Mouse (Mus musculus) heart, embryonic 12.5 days (tissue): ENCODE measurements around the gene Gm21725. TPM values are rescaled to one million over a fixed set of nuclear protein-coding genes. Genes with fewer than 3 reads are reported as not detected.
"Not testable (repeated sequence)": the region's sequence is repeated elsewhere in the genome, so short reads cannot be mapped to it uniquely, and the experiment has no call there.

ENCODE experiments used
- ATAC-seq: fragments of 200-750 bp; cut with Nextera tagmentation; 2 replicates; pipeline ENCODE4 v1.8.0; 2017; ENCODE audit warnings: moderate TSS enrichment, moderate library complexity; ENCODE audit not compliant: insufficient number of reproducible peaks, low FRiP score
- H3K27ac ChIP-seq: fragments of 300-500 bp; sonication (generic); 2 replicates; pipeline ENCODE4 v1.5.1; 2016; ENCODE audit warnings: mild to moderate bottlenecking, moderate library complexity; ENCODE audit not compliant: poor library complexity, severe bottlenecking
- H3K27me3 ChIP-seq: fragments of 300-500 bp; sonication (generic); replicated peaks from 2 replicates; pipeline ENCODE4 v1.6.1; 2016; ENCODE audit warnings: mild to moderate bottlenecking, moderate library complexity
- H3K36me3 ChIP-seq: fragments of 300-500 bp; sonication (generic); 2 replicates; pipeline ENCODE4 v1.6.1; 2016; ENCODE audit warnings: mild to moderate bottlenecking, moderate library complexity
- H3K4me1 ChIP-seq: fragments of 300-500 bp; sonication (generic); replicated peaks from 2 replicates; pipeline ENCODE4 v1.6.1; 2016; ENCODE audit warnings: mild to moderate bottlenecking
- H3K4me2 ChIP-seq: fragments of 300-500 bp; sonication (generic); 2 replicates; pipeline ENCODE4 v1.6.1; 2016; ENCODE audit warnings: mild to moderate bottlenecking, moderate library complexity
- H3K4me3 ChIP-seq: fragments of 300-500 bp; sonication (generic); 2 replicates; pipeline ENCODE4 v1.5.1; 2016; ENCODE audit warnings: mild to moderate bottlenecking
- H3K9ac ChIP-seq: fragments of 300-500 bp; sonication (generic); 2 replicates; pipeline ENCODE4 v1.6.1; 2016; ENCODE audit warnings: mild to moderate bottlenecking, moderate library complexity
- H3K9me3 ChIP-seq: fragments of 300-500 bp; sonication (generic); replicated peaks from 2 replicates; pipeline ENCODE4 v1.6.1; 2016; ENCODE audit warnings: mild to moderate bottlenecking, moderate library complexity
- WGBS: fragments of 180-500 bp; shearing (Covaris S2); methylation state at CpG from one replicate; pipeline ENCODE4 v1.1.7; 2016; 5-methylcytosine and 5-hydroxymethylcytosine counted together
- polyA plus RNA-seq: library from polyadenylated mRNA; unstranded; fragments of >200 nt; fragmentation: Nextera tagmentation; extraction: Ambion mirVana; gene quantifications from 2 replicates; pipeline ENCODE4 v1.2.1, GENCODE M21; 2016

Gm21725 gene
- polyA plus RNA-seq = not detected in 2 replicates

- ATAC-seq, H3K36me3 ChIP-seq, H3K4me3 ChIP-seq, H3K27ac ChIP-seq, H3K4me1 ChIP-seq, H3K4me2 ChIP-seq, H3K9me3 ChIP-seq, H3K9ac ChIP-seq, H3K27me3 ChIP-seq: not testable (repeated sequence)
- WGBS = no CpG with 5 or more reads among the region's 3 CpGs
Measured at GRCm38 (mm10) chrY:13348963-13349362, at the start of gene Gm21725. Gene Gm21725 (minus strand): TSS chrY:13349063.

Other genes with a start within 250 kb of the Gm21725 start
- not detected in 2 replicates for gene Gm21891, start 215.6 kb downstream of the Gm21725 start, polyA plus RNA-seq
- gene Gm21425, start 187.1 kb downstream of the Gm21725 start, polyA plus RNA-seq = not detected in 2 replicates
- gene Gm21828, start 125.1 kb downstream of the Gm21725 start, polyA plus RNA-seq = not detected in 2 replicates
- gene Gm21440, start 96.7 kb downstream of the Gm21725 start, polyA plus RNA-seq = not detected in 2 replicates
- not detected in 2 replicates for gene Gm21454, start 96.6 kb downstream of the Gm21725 start, polyA plus RNA-seq
- gene Gm21866, start 116.5 kb upstream of the Gm21725 start, polyA plus RNA-seq = not detected in 2 replicates
- not detected in 2 replicates for gene Gm20773, start 145.0 kb upstream of the Gm21725 start, polyA plus RNA-seq